Mouse (Mus musculus) left cerebral cortex, postnatal 10 days (tissue): ENCODE results near the gene Kcnip1. TPM values are rescaled to one million over a fixed set of nuclear protein-coding genes. Genes with fewer than 3 reads are reported as not detected.

Experiments used
- DNase-seq, 2 experiments: peaks; one replicate each; pipeline ENCODE4 v3.0.0; 2021 to 2022; ENCODE audit warnings: low spot score in 2 of 2, mixed read lengths in 1 of 2; ENCODE audit errors: extremely low spot score in 1 of 2
- intact Hi-C: fragments of 180-260 bp; cut with DNase I; formaldehyde crosslinking; loops from one replicate; pipeline ENCODE4 v1.15.1; 2025
- total RNA-seq, 2 experiments: library from RNA; stranded (reverse); gene quantifications; 2 replicates each; pipeline ENCODE4 v1.2.3; 2021

Gene Kcnip1
- total RNA-seq, 2 experiments from 2014 or later: 43.7 to 45.5 TPM

DNA sequence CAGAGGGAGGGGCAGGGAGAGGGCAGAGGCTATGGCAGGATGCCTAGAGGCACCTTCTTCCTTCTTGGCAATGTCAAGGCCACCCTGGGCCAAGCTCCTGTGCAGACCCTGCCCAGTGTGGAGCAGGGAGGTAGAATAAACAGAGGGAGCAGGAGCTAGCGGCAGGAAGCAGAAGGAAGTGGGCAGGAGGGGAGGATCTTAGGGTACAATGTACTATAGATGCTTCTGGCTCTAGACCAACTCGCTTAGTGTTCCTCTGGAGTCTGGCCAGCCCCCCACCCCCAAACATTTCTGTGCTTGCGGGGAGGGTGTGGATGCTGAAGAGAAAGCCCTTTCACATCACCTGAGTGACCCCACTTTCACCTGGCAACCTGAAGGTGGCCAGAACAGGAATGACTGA lies 413.3 kb downstream of the Kcnip1 start:
- intact Hi-C loops: loop anchor here (5.0 kb wide), 1 partner anchor 33 kb away; no protein-coding TSS in a partner anchor
- DNase-seq: no peak

Other genes starting within 250 kb of the Kcnip1 start
- under 1 TPM; 0.28 to 0.32 TPM for gene Kcnmb1, start 30.1 kb downstream of the Kcnip1 start, total RNA-seq
- 1 to 10 TPM; 5.2 to 7.2 TPM for gene Lcp2, start 53.8 kb upstream of the Kcnip1 start, total RNA-seq
- not detected for gene 4930469K13Rik, start 105.4 kb upstream of the Kcnip1 start, total RNA-seq
- gene Foxi1, start 214.9 kb upstream of the Kcnip1 start, total RNA-seq: not detected